Mouse (Mus musculus) heart, adult 2 months (tissue): Measurements from ENCODE around the gene Dscaml1.

Source experiments
- CTCF ChIP-seq: fragments of 200-600 bp; IDR thresholded peaks from 2 replicates; pipeline ENCODE4 v1.8.1; 2022; ENCODE audit warnings: antibody characterized with exemption, mild to moderate bottlenecking, moderate library complexity
- POLR2A ChIP-seq: fragments of 200-500 bp; IDR thresholded peaks from 2 replicates; pipeline ENCODE4 v1.6.1; 2011; ENCODE audit warnings: mild to moderate bottlenecking, low read depth, low read length, control low read depth; ENCODE audit not compliant: insufficient read depth

GRCm38 (mm10) chr9:45421209-45421608 lies 5.2 kb upstream of the Dscaml1 start:
- TF ChIP-seq CTCF = peak; percentile 42
- no peak for TF ChIP-seq POLR2A
